In genomic region chr15:102369972-102370371, GRCm38 (mm10) we compare ENCODE assay signal across 13 mouse cellular contexts. TPM values are rescaled to one million over a fixed set of nuclear protein-coding genes. Genes with fewer than 3 reads are reported as not detected.
A peak's percentile ranks its signal among the peaks of the same experiment; 100 is the strongest.
DNase-seq lines count a peak whose midpoint lies in the region; ATAC-seq lines count a peak whose summit lies in the region.
"Had no signal": no experiment of that assay in that cellular context is flagged by ENCODE, and none has a peak within 500 bp of the region (broad histone marks: within the 10 kb centered on the region; RNA-seq: fewer than 3 reads in every experiment).

No protein-coding gene starts in this region.

- H3K36me3 ChIP-seq in heart, embryonic 15.5 days: no peaks in the 10 kb centered on the region
- no peaks in the 10 kb centered on the region for H3K36me3 ChIP-seq in intestine, embryonic 16.5 days (ENCODE audit: control insufficient read depth, insufficient read depth, low read length)

- no peak overlapping the region for H3K27ac ChIP-seq in heart, embryonic 15.5 days
- H3K27ac ChIP-seq in intestine, embryonic 16.5 days (ENCODE audit: low read length): no peak overlapping the region
- H3K27ac ChIP-seq: hindbrain, embryonic 14.5 days; macrophage had no signal

- no peak for DNase-seq in heart, adult 18-20 months
- peak; percentile 20 for DNase-seq in lung, postnatal 10 days
- no peak for DNase-seq in lung, adult 18-20 months
- DNase-seq in testis, postnatal 10 days (ENCODE audit: low spot score): peak; percentile 58
- DNase-seq in frontal cortex, adult 2 months (ENCODE audit: extremely low spot score in 1 of 2, low spot score in 1 of 2): no peak
- DNase-seq in right cerebral cortex, postnatal 4 days: no peak
- DNase-seq: cerebellum, adult 18-20 months; kidney, postnatal 4 days had no signal

- ATAC-seq in heart, embryonic 15.5 days (replicated peaks; ENCODE audit: insufficient number of reproducible peaks, insufficient read depth, low FRiP score, low read depth): no peak
- ATAC-seq in intestine, embryonic 16.5 days: no peak

- no peak overlapping the region for H3K9ac ChIP-seq in heart, embryonic 15.5 days
- no peak overlapping the region for H3K9ac ChIP-seq in intestine, embryonic 16.5 days (ENCODE audit: low read depth, low read length)

- no peaks in the 10 kb centered on the region for H3K9me3 ChIP-seq in heart, embryonic 15.5 days (replicated peaks)
- no peaks in the 10 kb centered on the region for H3K9me3 ChIP-seq in intestine, embryonic 16.5 days (ENCODE audit: control insufficient read depth, low read length)

- H3K4me3 ChIP-seq in heart, embryonic 15.5 days: peak overlapping the region; percentile 11; the same call in 1 of the 2 replicates
- no peak overlapping the region for H3K4me3 ChIP-seq in intestine, embryonic 16.5 days (ENCODE audit: low read length)

- peaks cover 40% of the 10 kb centered on the region for H3K27me3 ChIP-seq in heart, embryonic 15.5 days
- H3K27me3 ChIP-seq in intestine, embryonic 16.5 days (replicated peaks; ENCODE audit: control insufficient read depth, insufficient read depth, low read length): peaks cover 9% of the 10 kb centered on the region

- peak overlapping the region; percentile 38 for H3K4me2 ChIP-seq in heart, embryonic 15.5 days
- peak overlapping the region; percentile 16; the same call in 1 of the 2 replicates for H3K4me2 ChIP-seq in intestine, embryonic 16.5 days (ENCODE audit: low read depth, low read length)
- H3K4me2 ChIP-seq: hindbrain, embryonic 14.5 days had no signal

- 19% methylated on average over 13 of the region's 13 CpGs for WGBS in heart, embryonic 15.5 days
- WGBS in intestine, embryonic 16.5 days: 21% methylated on average over 13 of the region's 13 CpGs

- peaks cover 21% of the 10 kb centered on the region for H3K4me1 ChIP-seq in heart, embryonic 15.5 days (replicated peaks)
- H3K4me1 ChIP-seq in intestine, embryonic 16.5 days (ENCODE audit: control insufficient read depth, insufficient read depth, low read length): peaks cover 22% of the 10 kb centered on the region

RNA-seq across cellular contexts. Expression of gene Sp7, which starts 3.0 kb away (rescaled TPM):
- 0.15 and 0.22 TPM in 2 replicates for polyA plus RNA-seq in heart, embryonic 15.5 days (2015; fragmentation: Nextera tagmentation; extraction: Ambion mirVana)
- total RNA-seq in heart, adult 18-20 months (2021): not detected
- polyA plus RNA-seq in intestine, embryonic 16.5 days (2015; fragmentation: Nextera tagmentation; extraction: Ambion mirVana): 0.50 and 0.60 TPM in 2 replicates
- 18.4 and 22.0 TPM in 2 replicates for polyA plus RNA-seq in frontal cortex, adult 2 months (2012; rRNA removed)
- total RNA-seq: gastrocnemius, adult 18-20 months had no signal
- polyA plus RNA-seq: macrophage had no signal

RNA-seq across cellular contexts. Expression of gene Aaas, which starts 19.4 kb away (rescaled TPM):
- polyA plus RNA-seq in heart, embryonic 15.5 days (2015; fragmentation: Nextera tagmentation; extraction: Ambion mirVana): 39.1 and 52.4 TPM in 2 replicates
- total RNA-seq in heart, adult 18-20 months (2021): 10 to 100 TPM in 1 of 2 experiments, 1 to 10 TPM in 1; 9.8 to 12.1 TPM
- 50.6 and 59.1 TPM in 2 replicates for polyA plus RNA-seq in intestine, embryonic 16.5 days (2015; fragmentation: Nextera tagmentation; extraction: Ambion mirVana)
- polyA plus RNA-seq in frontal cortex, adult 2 months (2012; rRNA removed): 18.1 and 18.6 TPM in 2 replicates

RNA-seq across cellular contexts. Expression of gene Sp1, which starts 36.0 kb away (rescaled TPM):
- polyA plus RNA-seq in heart, embryonic 15.5 days (2015; fragmentation: Nextera tagmentation; extraction: Ambion mirVana): 4.7 and 5.0 TPM in 2 replicates
- total RNA-seq in heart, adult 18-20 months (2021): 10 to 100 TPM; 31.9 to 39.6 TPM
- polyA plus RNA-seq in intestine, embryonic 16.5 days (2015; fragmentation: Nextera tagmentation; extraction: Ambion mirVana): 6.8 and 7.2 TPM in 2 replicates
- 10.3 and 11.4 TPM in 2 replicates for polyA plus RNA-seq in frontal cortex, adult 2 months (2012; rRNA removed)

RNA-seq across cellular contexts. Expression of gene Myg1, which starts 38.5 kb away (rescaled TPM):
- 47.9 and 69.2 TPM in 2 replicates for polyA plus RNA-seq in heart, embryonic 15.5 days (2015; fragmentation: Nextera tagmentation; extraction: Ambion mirVana)
- 10 to 100 TPM; 25.0 to 26.0 TPM for total RNA-seq in heart, adult 18-20 months (2021)
- polyA plus RNA-seq in intestine, embryonic 16.5 days (2015; fragmentation: Nextera tagmentation; extraction: Ambion mirVana): 75.3 and 80.9 TPM in 2 replicates
- 87.9 and 91.1 TPM in 2 replicates for polyA plus RNA-seq in frontal cortex, adult 2 months (2012; rRNA removed)

RNA-seq across cellular contexts. Expression of gene Pfdn5, which starts 44.1 kb away (rescaled TPM):
- polyA plus RNA-seq in heart, embryonic 15.5 days (2015; fragmentation: Nextera tagmentation; extraction: Ambion mirVana): 261 and 296 TPM in 2 replicates
- 100 to 1,000 TPM; 340 to 348 TPM for total RNA-seq in heart, adult 18-20 months (2021)
- 280 and 283 TPM in 2 replicates for polyA plus RNA-seq in intestine, embryonic 16.5 days (2015; fragmentation: Nextera tagmentation; extraction: Ambion mirVana)
- 485 and 514 TPM in 2 replicates for polyA plus RNA-seq in frontal cortex, adult 2 months (2012; rRNA removed)

Comparison
In these comparisons a context has a peak if more than half of its experiments do, and no peak if none do; other contexts are left out.
1. DNase-seq: peak in lung, postnatal 10 days (single experiment) and testis, postnatal 10 days (single experiment); none in heart, adult 18-20 months (0 of 2), lung, adult 18-20 months (0 of 2), frontal cortex, adult 2 months (0 of 2) and right cerebral cortex, postnatal 4 days (single experiment).
2. RNA of gene Sp7, which starts 3.0 kb away (polyA plus RNA-seq): 18.4 to 22.0 TPM in frontal cortex, adult 2 months; 0.50 to 0.60 TPM in intestine, embryonic 16.5 days and 0.15 to 0.22 TPM in heart, embryonic 15.5 days; every median in the first group is over 10 times any median in the second.